Mouse (Mus musculus): Measurements from ENCODE around the gene Sgsm1.

The Sgsm1 gene

DNA sequence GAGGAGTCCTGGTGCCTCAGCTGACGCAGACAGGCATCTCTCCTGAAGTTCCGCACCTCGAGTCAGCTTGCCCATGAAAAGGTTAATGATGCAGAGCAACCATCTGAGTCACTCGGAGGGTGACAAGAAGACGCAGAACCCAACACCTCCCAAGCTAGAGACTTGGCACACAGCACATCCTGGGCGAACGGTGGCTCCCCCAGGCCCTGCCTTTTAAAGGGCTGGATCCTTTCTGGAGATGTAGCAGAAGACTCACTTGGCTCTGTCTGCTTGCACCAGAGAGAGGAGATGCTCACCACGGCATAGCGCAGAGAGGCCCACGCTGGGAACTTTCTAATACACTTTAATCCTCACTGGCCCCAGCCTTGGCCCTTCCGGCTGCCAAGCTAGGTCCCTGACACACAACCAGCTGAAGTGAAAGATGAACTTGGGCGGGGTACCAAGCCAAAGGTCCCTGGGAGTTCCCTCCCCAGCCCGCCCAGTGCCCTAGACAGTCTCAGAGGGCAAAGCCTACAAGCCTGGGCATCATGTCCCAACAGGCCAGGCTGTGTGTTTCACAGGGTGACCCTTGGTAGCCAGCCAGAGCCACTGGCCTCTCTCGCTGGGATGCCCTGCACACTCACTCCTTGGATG is 94.1 kb downstream of the Sgsm1 start:
- DNase-seq: no peak

- DNase-seq: no peak
Measured at GRCm38 (mm10) chr5:113215610-113216011, 95.0 kb downstream of the Sgsm1 start.

DNA sequence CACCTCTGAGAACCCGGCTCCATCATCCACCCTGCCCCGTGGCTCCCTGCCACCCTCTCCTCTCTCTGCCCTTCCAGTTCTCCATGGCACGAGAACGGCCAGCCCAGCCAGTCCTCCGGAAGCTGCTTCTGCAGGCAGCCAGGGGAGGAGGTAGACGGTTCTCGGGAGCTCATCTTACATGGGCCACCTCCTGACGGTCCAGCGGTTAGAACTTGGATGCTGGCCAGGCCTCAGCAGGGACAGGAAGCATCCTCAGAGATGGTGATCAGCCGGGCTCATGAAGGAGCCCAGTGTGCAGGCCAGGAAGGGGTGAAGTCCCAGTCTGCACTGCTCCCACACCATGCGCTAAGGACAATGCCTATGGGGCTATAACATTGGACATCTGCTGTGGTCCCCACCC is 96.1 kb downstream of the Sgsm1 start:
- DNase-seq: peak; percentile 35

GRCm38 (mm10) chr5:113214041-113214440 is 96.5 kb downstream of the Sgsm1 start:
- DNase-seq: no peak

- no peak for DNase-seq
Measured at GRCm38 (mm10) chr5:113212156-113212835, 98.3 kb downstream of the Sgsm1 start.

DNA sequence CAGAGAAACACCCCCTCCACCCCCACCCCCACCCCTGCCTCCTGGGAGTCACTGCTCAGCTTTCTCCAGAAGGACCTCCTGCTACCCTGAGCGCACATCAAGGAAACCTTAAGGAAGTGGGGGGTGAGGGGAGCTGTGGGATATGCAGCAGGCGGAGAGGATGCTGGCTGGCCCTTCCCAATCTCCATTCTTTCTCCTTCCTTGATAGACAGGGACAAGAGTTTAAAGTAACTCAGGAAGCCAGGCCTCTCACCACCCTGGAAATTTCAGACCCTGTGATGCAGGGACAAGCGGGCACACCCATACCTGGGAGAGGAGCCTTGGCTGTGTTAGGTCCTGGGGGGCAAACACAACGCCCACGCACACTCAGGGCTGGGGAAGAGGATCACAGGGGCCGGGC is 100.3 kb downstream of the Sgsm1 start:
- DNase-seq: no peak

- DNase-seq: no peak
Measured at GRCm38 (mm10) chr5:113209898-113210297, 100.7 kb downstream of the Sgsm1 start.

- no peak for DNase-seq
Measured at GRCm38 (mm10) chr5:113209401-113209750, 101.2 kb downstream of the Sgsm1 start.

DNA sequence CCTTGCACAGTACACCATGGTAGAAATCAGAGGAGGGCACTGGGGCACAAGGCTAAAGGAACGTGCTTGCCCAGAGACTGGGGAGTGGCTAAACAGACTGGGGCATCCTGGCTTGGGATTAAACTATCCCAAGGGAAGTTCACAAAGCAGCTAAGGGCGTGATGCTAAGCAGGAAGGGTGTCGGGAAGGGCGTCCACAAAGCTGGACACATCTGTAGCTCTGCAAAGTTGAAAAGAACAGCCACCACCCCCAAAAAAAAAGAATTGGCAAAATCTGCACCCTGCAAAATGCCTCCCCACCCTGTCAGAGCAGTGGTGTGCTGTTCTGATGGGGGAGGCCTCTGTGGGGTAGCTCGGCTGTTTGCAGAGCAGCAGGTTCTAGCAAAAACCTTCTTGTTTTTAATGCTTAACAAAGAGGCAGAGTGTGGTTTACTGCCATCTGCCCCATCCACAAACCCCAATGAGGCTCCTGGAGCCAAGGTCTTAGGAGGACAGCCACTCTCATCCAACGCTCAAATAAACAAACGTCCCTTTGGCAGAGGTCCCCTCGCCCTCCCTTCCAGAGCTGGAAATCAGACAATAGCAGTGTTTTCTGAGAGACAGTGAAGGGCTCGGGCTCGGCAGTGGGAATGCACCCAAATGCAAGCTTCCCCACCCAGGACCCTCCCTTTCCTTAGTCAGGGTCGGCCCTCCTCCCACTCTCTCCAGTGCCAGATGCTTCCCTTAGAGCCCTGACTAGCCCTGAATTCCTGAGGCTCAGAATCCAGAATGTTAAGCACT is 101.8 kb downstream of the Sgsm1 start:
- peak; percentile 28 for DNase-seq

DNA sequence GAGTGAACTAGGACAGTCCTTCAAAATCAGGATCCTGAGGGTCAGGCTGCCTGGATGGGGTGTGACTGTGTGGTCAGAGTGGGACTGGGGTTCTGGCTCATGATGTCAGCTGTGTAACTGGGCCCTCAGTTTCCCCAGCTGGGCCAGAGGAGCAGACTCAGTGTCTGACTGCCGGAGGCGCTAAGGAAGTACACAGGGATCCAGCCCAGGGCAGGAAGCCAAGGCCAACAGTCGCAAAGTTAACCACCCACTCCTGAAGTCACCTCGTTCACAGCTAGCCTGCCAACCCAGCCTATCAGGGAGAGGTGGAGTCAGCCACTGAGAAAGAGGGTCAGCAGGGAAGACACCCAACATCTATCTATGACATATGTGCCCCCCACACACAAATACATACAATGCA is 102.5 kb downstream of the Sgsm1 start:
- no peak for DNase-seq

DNA sequence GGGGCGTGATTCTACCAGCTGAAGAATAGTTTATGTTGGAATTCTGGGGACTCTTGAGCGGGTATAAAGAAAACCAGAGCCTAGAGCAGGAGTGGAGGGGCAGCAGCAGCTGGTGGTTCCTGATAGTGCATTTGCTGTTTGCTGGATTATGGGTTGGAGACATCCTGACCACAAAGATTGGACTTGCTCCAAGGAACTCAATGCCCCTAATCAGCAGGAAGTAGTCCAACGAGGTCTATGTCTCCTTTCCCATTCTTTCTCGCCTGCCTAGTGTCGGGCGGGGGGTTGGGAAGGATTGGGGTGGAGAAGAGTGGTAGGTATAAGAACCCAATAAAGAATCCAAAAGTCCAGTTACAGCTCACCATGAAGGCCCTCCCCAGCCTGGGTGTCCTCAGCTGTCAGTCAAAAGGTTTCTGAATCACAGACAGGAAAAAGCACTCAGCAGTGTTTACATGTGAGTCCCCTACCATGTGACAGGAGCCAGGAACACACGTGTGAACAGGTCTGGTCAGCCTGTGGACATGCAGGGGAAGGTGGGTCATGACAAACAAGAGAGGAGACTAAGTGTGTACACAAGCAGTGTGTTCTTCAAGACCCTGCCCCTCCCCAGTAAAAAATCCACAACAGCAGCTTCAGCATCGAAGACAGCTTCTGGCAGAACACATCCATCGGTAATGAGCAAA is 103.8 kb downstream of the Sgsm1 start:
- DNase-seq: no peak

DNA sequence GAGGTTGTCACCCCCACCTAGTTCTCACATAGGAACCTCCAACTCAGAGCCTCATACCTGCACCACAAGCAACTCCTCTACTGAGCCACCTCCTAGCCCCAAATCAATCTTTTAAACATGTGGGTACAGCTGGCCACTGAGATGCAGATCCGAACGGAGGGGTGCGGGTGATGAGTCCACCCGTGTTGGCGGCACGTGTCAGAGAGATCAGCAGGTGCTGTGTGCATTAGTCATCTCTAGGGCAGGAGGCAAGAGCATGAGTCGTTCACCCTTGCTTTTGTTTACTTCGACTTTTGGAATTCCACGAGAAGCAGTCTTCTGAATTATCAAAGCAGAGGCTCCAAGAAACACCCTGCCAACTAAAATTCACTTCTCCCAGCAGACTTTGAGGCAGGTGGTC is 106.4 kb downstream of the Sgsm1 start:
- DNase-seq: no peak

DNA sequence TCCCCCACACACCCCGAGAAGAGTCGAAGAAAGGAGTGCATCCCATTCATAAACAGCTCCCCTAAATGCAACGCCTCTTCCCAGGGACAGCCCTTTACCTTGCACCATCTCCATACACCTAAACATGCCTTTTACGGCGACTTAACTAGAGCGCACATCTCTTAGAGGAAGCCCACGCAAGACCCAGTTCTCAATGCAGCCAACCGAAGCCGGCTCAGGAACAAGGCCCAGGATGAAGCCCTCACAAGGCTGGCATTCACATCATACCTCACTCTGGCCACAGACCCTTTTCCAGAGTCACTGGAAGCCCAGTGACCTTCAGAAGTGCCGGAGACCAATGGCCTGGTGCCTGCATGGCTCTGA is 110.8 kb downstream of the Sgsm1 start:
- no peak for DNase-seq

- no peak for DNase-seq
Measured at GRCm38 (mm10) chr5:113199126-113199771, 111.3 kb downstream of the Sgsm1 start.

- no peak for DNase-seq
Measured at GRCm38 (mm10) chr5:113196916-113197794, 113.4 kb downstream of the Sgsm1 start.

- DNase-seq: no peak
Measured at GRCm38 (mm10) chr5:113195907-113196306, 114.7 kb downstream of the Sgsm1 start.

- no peak for DNase-seq
Measured at GRCm38 (mm10) chr5:113195451-113195850, 115.1 kb downstream of the Sgsm1 start.

DNA sequence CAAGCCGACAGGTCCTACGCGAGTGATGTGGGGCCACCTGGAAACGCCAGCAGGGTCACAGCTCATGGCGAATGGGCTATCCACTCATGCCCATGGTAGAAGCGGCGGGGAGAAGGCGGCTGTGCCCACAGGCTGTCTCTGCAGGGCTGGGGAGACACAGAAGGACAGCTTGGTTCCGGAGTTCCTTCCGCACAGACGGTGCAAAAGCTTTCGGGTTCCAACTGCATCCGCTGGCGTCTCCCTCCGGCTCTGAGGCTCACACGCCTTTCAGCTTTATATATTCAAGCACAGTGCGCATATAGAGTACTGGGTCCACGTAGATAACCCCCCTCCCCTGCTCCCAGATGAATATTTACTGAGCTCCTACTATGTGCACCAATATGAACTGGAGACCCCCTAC is 116.8 kb downstream of the Sgsm1 start:
- no peak for DNase-seq
